Mouse (Mus musculus): ENCODE measurements at regions not wholly inside any gene's neighbourhood (a gene's known extent, or its start where the extent isn't known, plus 50 kb on each side); places are given as distances from the start of the nearest gene placed in this dataset.

DNA sequence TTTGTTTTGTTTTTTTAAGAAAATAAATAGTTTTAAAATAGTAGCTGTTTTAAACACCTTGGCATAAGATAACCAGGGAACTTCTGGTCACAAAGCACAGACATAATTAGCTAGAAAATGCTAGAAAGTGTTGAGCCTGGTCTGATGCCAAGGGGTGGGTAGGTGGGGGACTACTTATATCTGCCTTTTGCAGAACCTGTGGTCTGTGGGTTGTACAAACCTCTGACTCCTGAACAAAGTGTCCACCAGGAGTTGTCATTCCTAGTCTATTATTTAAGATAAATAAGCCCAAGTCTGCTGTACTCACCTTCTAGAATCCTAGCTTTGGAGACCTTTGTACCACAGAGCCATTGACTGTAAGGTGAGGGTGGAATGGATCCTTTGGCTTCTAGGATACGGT is 191.9 kb upstream of the Ccdc122 start:
- TF ChIP-seq MAFK (IDR thresholded peaks at IDR 0.05; ENCODE audit: insufficient read depth, low read depth, low read length), result no peak
- TF ChIP-seq HCFC1 (IDR thresholded peaks at IDR 0.05; ENCODE audit: borderline replicate concordance, insufficient read depth, low read length), result no peak
- TF ChIP-seq ZC3H11A (IDR thresholded peaks at IDR 0.05; ENCODE audit: borderline replicate concordance, low read depth, low read length), result no peak
- TF ChIP-seq ZNF384 (IDR thresholded peaks at IDR 0.05; ENCODE audit: low read depth, low read length), result no peak
- TF ChIP-seq CHD2 (IDR thresholded peaks at IDR 0.05; ENCODE audit: low read depth, low read length), result no peak
